Mouse (Mus musculus): ENCODE results near the gene Hes6.

- TF ChIP-seq CTCF (IDR thresholded peaks at IDR 0.05; ENCODE audit: borderline replicate concordance, control insufficient read depth, extremely low read depth, insufficient read depth, low read length, poor library complexity) (peak; percentile 90), POLR2A (IDR thresholded peaks at IDR 0.05; ENCODE audit: control insufficient read depth, extremely low read depth, insufficient read depth, low read length, poor library complexity) (no peak)
Measured at GRCm38 (mm10) chr1:91366215-91367108, 47.4 kb downstream of the Hes6 start, which contains the start of gene Erfe.
